Mouse (Mus musculus) stomach, embryonic 15.5 days (tissue): Measurements from ENCODE around the gene Ebf1. TPM values are rescaled to one million over a fixed set of nuclear protein-coding genes. Genes with fewer than 3 reads are reported as not detected.

Source experiments
- ATAC-seq: fragments of 200-750 bp; cut with Nextera tagmentation; 2 replicates; pipeline ENCODE4 v1.8.0; 2017; ENCODE audit warnings: low read depth, moderate number of reproducible peaks, moderate TSS enrichment; ENCODE audit not compliant: insufficient read depth, low FRiP score
- H3K27ac ChIP-seq: fragments of 300-500 bp; sonication (generic); 2 replicates; pipeline ENCODE4 v1.5.1; 2015; ENCODE audit warnings: mild to moderate bottlenecking, inconsistent platforms
- H3K27me3 ChIP-seq: fragments of 300-500 bp; sonication (generic); replicated peaks from 2 replicates; pipeline ENCODE4 v1.6.1; 2015; ENCODE audit warnings: inconsistent platforms
- H3K36me3 ChIP-seq: fragments of 300-500 bp; sonication (generic); 2 replicates; pipeline ENCODE4 v1.6.1; 2015; ENCODE audit warnings: inconsistent platforms
- H3K4me1 ChIP-seq: fragments of 300-500 bp; sonication (generic); 2 replicates; pipeline ENCODE4 v1.6.1; 2015; ENCODE audit warnings: inconsistent platforms
- H3K4me2 ChIP-seq: fragments of 300-500 bp; sonication (generic); 2 replicates; pipeline ENCODE4 v1.6.1; 2015; ENCODE audit warnings: mild to moderate bottlenecking, inconsistent platforms
- H3K4me3 ChIP-seq: fragments of 300-500 bp; sonication (generic); replicated peaks from 2 replicates; pipeline ENCODE4 v1.5.1; 2015; ENCODE audit warnings: inconsistent platforms
- H3K9ac ChIP-seq: fragments of 300-500 bp; sonication (generic); 2 replicates; pipeline ENCODE4 v1.6.1; 2015; ENCODE audit warnings: inconsistent platforms
- H3K9me3 ChIP-seq: fragments of 300-500 bp; sonication (generic); 2 replicates; pipeline ENCODE4 v1.6.1; 2016; ENCODE audit warnings: inconsistent platforms
- WGBS: fragments of 180-500 bp; shearing (Covaris S2); methylation state at CpG from one replicate; pipeline ENCODE4 v1.1.7; 2015; 5-methylcytosine and 5-hydroxymethylcytosine counted together
- polyA plus RNA-seq: library from polyadenylated mRNA; unstranded; fragments of >200 nt; fragmentation: Nextera tagmentation; extraction: Ambion mirVana; gene quantifications from 2 replicates; pipeline ENCODE4 v1.2.1, GENCODE M21; 2015

Ebf1 gene
- polyA plus RNA-seq, 1 experiment from 2014 or later, result 12.2 TPM

DNA sequence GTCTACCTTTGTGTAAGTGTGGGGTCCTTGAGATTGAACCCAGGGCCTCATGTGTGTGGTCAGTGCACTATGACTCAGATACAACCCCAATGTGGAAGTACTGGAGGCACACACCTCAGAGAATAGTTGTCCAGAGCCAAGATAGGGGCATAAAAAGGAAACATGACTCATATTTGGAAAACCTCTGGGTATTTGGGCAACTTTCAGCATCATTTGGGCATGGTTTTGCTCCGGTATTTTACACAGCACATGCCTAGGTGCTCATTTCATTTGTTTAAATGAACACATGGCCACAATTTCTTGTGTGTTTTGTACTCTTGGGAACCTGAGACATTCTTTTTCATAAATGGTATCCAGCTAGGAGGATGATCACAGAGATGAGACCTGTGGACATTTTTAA lies 161.9 kb downstream of the Ebf1 start:
- 84% methylated on average over 1 of the region's 1 CpGs for WGBS
- H3K36me3 ChIP-seq, result no peaks in the 10 kb centered on the region
- no peak for ATAC-seq
- no peak overlapping the region for H3K27ac ChIP-seq
- no peak overlapping the region for H3K4me2 ChIP-seq
- no peak overlapping the region for H3K4me3 ChIP-seq
- no peaks in the 10 kb centered on the region for H3K4me1 ChIP-seq
- no peaks in the 10 kb centered on the region for H3K27me3 ChIP-seq
- H3K9ac ChIP-seq, result no peak overlapping the region
- no peaks in the 10 kb centered on the region for H3K9me3 ChIP-seq

DNA sequence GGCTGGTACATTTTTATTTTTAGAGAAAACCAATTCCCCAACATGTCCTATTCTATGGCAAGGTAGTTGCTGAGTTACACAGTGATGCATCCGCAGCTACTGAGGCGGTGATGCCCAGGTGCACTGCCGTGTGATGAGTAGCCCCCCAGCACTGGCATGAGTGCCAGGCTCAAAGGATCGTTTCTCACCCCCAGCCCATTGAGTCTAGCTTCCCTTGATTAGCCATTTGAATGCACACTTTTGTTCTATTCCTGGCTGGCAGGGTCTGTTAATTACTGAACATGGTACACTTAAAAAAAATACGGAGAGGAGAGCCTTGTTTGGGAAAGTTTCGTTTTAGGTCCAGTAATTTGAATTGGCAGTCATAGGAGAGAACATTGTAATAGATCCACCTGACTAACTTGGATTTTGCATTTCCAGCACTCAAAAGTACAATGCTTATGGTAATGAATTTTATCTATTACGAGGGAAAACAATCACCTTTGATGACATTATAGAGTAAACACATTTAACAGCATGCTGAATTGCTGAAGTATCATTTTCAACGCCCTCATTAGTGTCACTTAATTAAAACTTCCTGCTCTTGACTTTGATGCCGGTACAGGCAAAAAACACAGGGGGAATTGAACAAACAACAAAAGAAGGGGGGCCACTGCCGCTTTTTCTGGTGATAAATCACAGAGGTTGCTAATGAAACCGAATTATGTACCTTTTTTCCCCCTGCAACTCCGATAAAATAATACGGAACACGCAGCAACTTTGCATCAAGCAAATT lies 167.3 kb downstream of the Ebf1 start:
- 74% methylated on average over 14 of the region's 14 CpGs for WGBS
- Histone ChIP-seq H3K4me2 (no peak overlapping the region), H3K9ac (no peak overlapping the region), H3K27ac (no peak overlapping the region), H3K4me3 (no peak overlapping the region), H3K4me1 (no peaks in the 10 kb centered on the region), H3K9me3 (no peaks in the 10 kb centered on the region), H3K27me3 (no peaks in the 10 kb centered on the region), H3K36me3 (no peaks in the 10 kb centered on the region)
- no peak for ATAC-seq

DNA sequence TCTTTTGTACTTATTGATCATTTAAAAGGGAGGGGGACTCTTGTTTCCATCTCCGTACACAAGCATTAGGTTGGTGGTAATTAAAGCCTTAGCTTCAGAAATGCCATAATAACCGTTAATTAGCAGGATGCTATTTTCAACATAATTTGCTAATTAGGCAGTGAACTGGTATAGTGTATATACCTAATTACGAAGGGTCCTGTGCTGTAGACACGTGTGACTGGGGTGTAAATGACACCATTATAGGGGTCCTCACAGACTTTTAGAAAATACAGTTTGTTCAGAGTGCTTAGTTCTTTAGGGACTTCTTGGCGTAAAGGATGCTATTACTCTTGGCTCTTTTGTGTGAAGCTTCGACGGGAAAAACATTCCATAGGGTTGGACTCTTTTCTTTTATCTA lies 167.9 kb downstream of the Ebf1 start:
- no peak overlapping the region for H3K27ac ChIP-seq
- no peak for ATAC-seq
- H3K36me3 ChIP-seq, result no peaks in the 10 kb centered on the region
- no peak overlapping the region for H3K4me2 ChIP-seq
- no peaks in the 10 kb centered on the region for H3K4me1 ChIP-seq
- 67% methylated on average over 7 of the region's 7 CpGs for WGBS
- no peak overlapping the region for H3K9ac ChIP-seq
- no peak overlapping the region for H3K4me3 ChIP-seq
- H3K9me3 ChIP-seq, result no peaks in the 10 kb centered on the region
- no peaks in the 10 kb centered on the region for H3K27me3 ChIP-seq

DNA sequence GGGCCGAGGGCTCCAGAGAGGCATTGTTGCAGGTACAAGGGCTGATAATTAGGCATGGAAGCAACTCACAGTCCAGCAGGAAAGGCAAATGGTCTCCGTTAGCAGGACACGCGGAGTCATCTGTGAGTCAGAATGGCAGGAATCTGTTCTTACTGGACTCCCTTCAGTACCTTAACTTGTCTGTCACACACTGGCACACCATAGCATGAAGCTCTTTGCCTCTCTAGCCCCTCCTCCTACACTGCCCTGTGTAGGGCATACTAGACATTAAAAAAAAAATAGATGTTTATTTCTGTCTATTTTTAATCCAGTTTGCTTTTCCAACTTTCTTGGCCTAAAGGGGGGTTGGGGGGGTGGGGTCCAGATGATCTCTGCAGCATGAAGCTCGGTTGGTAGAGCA lies 168.4 kb downstream of the Ebf1 start:
- Histone ChIP-seq H3K9ac (no peak overlapping the region), H3K4me2 (no peak overlapping the region), H3K27me3 (no peaks in the 10 kb centered on the region), H3K4me3 (no peak overlapping the region), H3K9me3 (no peaks in the 10 kb centered on the region), H3K36me3 (no peaks in the 10 kb centered on the region), H3K4me1 (no peaks in the 10 kb centered on the region), H3K27ac (no peak overlapping the region)
- ATAC-seq, result no peak
- 69% methylated on average over 5 of the region's 5 CpGs for WGBS

DNA sequence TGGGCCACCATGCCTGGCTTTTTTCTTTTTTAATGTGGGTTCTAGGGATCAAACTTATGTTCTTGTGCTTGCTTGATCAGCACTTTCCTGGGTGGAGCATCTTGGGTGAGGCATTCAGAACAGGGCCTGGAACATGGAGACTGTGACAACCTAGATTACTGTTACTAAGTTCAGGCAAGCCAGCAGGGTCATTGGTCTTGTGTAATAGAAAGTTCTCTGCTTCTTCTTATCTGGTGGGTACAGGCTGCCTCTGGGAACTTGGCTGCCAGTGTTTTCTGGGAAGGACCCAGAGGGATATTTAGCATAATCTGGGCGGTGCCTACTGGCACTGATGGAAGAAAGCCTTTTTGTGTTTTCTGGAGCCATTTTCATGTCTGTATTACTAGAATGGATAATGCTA lies 170.9 kb downstream of the Ebf1 start:
- H3K36me3 ChIP-seq, result no peaks in the 10 kb centered on the region
- H3K27ac ChIP-seq, result no peak overlapping the region
- H3K4me2 ChIP-seq, result no peak overlapping the region
- ATAC-seq, result no peak
- H3K9me3 ChIP-seq, result no peaks in the 10 kb centered on the region
- H3K4me3 ChIP-seq, result no peak overlapping the region
- no peaks in the 10 kb centered on the region for H3K27me3 ChIP-seq
- no peaks in the 10 kb centered on the region for H3K4me1 ChIP-seq
- WGBS, result 92% methylated on average over 1 of the region's 1 CpGs
- no peak overlapping the region for H3K9ac ChIP-seq

DNA sequence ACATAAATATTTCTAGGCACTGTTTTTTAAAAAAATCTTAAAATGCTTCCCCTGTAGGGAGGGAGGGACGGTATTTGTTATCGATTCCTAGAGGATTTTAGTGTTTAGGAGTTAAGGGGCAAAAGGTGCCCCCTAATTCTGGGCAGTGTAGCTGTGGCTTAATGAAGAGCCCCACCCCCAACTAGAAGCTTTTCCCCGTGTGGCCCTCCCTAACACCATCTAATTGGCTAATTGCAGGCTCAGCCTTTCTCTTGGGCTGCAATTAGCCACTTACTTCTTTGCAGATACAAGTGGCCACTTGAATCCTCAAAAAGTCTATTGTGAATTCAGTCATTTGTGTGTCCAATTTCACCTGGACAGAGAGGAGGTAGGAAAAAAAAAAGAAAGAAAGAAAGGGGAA lies 175.7 kb downstream of the Ebf1 start:
- Histone ChIP-seq H3K4me1 (no peaks in the 10 kb centered on the region), H3K4me3 (no peak overlapping the region), H3K9ac (no peak overlapping the region), H3K9me3 (no peaks in the 10 kb centered on the region), H3K36me3 (no peaks in the 10 kb centered on the region), H3K27me3 (no peaks in the 10 kb centered on the region), H3K4me2 (no peak overlapping the region), H3K27ac (no peak overlapping the region)
- WGBS, result 25% methylated on average over 3 of the region's 3 CpGs
- ATAC-seq, result no peak

DNA sequence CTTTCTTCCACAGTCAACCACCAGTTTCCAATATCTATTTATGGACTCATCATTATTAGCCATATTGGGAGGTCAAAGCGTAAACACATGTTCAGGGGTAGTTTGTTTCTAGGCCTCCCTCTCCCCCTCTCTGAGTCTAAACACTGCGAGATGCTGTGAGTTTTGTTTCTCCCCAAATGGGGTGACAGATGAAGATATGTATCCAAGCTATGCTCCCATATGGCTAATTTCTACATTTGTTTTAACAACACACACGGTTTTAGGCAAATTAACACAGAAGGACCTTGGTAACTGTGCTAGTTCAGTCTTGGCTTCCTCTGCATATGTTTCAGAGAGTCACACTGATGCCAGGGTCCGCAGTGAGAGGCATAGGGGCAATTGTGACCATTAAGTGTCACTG lies 177.8 kb downstream of the Ebf1 start:
- no peak overlapping the region for H3K4me3 ChIP-seq
- 87% methylated on average over 4 of the region's 4 CpGs for WGBS
- ATAC-seq, result no peak
- no peak overlapping the region for H3K27ac ChIP-seq
- H3K27me3 ChIP-seq, result no peaks in the 10 kb centered on the region
- no peak overlapping the region for H3K4me2 ChIP-seq
- H3K4me1 ChIP-seq, result no peaks in the 10 kb centered on the region
- no peaks in the 10 kb centered on the region for H3K36me3 ChIP-seq
- no peak overlapping the region for H3K9ac ChIP-seq
- H3K9me3 ChIP-seq, result no peaks in the 10 kb centered on the region

DNA sequence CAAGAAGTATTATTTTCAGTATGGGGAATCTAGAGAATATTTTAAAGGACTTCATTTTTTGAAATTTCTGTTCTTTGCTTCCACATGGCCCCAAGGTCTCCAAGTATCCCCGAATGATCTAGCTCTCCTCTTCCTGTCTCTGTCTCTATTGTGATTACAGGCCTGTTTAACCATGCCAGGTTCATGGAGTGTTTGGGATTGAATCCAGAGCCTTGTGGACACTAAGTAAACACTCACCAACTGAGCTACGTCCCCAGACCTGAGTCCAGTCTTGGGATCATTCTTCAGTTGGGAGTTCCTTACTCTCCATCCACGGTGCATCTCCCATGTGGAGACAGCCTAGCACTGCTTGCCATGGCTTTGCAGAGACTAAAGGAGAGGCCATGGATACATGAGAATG lies 178.7 kb downstream of the Ebf1 start:
- no peak overlapping the region for H3K4me3 ChIP-seq
- WGBS, result 67% methylated on average over 3 of the region's 3 CpGs
- H3K27me3 ChIP-seq, result no peaks in the 10 kb centered on the region
- H3K36me3 ChIP-seq, result no peaks in the 10 kb centered on the region
- no peak for ATAC-seq
- no peaks in the 10 kb centered on the region for H3K4me1 ChIP-seq
- no peak overlapping the region for H3K4me2 ChIP-seq
- no peaks in the 10 kb centered on the region for H3K9me3 ChIP-seq
- H3K9ac ChIP-seq, result no peak overlapping the region
- H3K27ac ChIP-seq, result no peak overlapping the region

DNA sequence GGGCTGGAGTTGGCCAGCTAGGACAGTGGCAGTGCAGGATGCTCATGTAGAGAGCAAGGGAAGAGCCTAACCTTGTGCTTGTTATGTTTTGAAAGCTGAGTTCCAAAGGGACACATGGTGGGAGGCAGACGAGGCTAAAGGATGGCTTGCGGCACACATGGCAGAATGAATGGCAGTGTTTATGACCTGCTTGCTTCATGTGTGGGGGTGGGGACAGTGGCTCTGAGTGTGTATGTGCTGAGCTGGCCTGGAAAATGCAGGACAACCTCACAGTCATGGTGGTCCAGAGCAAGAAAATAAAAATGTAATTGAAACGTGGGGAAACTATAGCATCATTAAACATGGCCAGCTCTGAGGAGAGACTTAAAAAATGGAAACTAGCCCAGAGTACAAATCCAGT lies 181.2 kb downstream of the Ebf1 start:
- H3K9me3 ChIP-seq, result no peaks in the 10 kb centered on the region
- no peak overlapping the region for H3K27ac ChIP-seq
- H3K27me3 ChIP-seq, result no peaks in the 10 kb centered on the region
- no peak overlapping the region for H3K4me3 ChIP-seq
- no peak for ATAC-seq
- H3K36me3 ChIP-seq, result no peaks in the 10 kb centered on the region
- no peak overlapping the region for H3K9ac ChIP-seq
- no peak overlapping the region for H3K4me2 ChIP-seq
- H3K4me1 ChIP-seq, result no peaks in the 10 kb centered on the region
- WGBS, result 56% methylated on average over 3 of the region's 3 CpGs

DNA sequence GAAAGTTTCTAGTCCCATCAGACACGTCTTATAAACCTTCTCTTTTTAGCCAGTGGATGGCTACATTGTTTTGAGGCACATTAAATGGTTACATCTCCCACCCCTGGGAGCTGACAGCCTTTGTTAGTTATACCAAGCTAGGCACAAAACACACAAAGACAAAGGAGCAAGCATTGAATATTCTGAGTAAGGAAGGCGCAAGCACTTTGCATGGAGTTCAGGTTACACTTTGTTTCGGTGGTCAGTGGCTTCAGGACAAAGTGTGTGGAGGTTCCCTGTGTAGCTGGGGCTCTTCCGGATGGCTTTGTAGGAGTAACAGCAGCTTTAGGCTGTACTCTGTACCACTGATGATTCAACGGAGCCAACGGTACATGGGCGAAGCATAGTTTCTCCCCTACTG lies 186.9 kb downstream of the Ebf1 start:
- H3K36me3 ChIP-seq, result no peaks in the 10 kb centered on the region
- H3K9me3 ChIP-seq, result no peaks in the 10 kb centered on the region
- H3K4me1 ChIP-seq, result no peaks in the 10 kb centered on the region
- H3K27me3 ChIP-seq, result no peaks in the 10 kb centered on the region
- 93% methylated on average over 7 of the region's 7 CpGs for WGBS
- H3K4me2 ChIP-seq, result no peak overlapping the region
- no peak for ATAC-seq
- H3K9ac ChIP-seq, result no peak overlapping the region
- H3K4me3 ChIP-seq, result no peak overlapping the region
- H3K27ac ChIP-seq, result no peak overlapping the region

DNA sequence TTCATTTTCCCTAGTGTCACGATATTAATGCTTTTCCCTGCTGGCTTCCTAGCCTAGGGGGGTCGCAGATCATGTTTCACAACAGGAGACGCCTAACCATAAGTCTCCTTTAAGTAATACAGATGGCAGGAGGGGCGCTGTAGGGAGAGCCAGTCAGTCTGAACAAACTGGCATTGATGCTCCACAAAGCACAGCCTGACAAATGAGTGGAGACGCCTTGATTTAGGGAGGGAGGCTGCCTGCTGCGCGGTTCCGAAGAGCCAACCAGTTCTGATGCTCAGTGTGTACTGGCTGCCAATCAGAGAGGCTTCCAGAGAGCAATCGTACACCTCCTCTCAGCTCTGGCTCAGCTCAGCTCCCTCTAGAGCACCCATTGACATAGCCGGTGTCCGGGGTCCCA lies 189.5 kb downstream of the Ebf1 start:
- H3K4me1 ChIP-seq, result no peaks in the 10 kb centered on the region
- no peak overlapping the region for H3K9ac ChIP-seq
- 25% methylated on average over 11 of the region's 11 CpGs for WGBS
- H3K27ac ChIP-seq, result no peak overlapping the region
- H3K4me2 ChIP-seq, result no peak overlapping the region
- no peaks in the 10 kb centered on the region for H3K36me3 ChIP-seq
- H3K4me3 ChIP-seq, result no peak overlapping the region
- ATAC-seq, result no peak
- H3K27me3 ChIP-seq, result no peaks in the 10 kb centered on the region
- H3K9me3 ChIP-seq, result no peaks in the 10 kb centered on the region

DNA sequence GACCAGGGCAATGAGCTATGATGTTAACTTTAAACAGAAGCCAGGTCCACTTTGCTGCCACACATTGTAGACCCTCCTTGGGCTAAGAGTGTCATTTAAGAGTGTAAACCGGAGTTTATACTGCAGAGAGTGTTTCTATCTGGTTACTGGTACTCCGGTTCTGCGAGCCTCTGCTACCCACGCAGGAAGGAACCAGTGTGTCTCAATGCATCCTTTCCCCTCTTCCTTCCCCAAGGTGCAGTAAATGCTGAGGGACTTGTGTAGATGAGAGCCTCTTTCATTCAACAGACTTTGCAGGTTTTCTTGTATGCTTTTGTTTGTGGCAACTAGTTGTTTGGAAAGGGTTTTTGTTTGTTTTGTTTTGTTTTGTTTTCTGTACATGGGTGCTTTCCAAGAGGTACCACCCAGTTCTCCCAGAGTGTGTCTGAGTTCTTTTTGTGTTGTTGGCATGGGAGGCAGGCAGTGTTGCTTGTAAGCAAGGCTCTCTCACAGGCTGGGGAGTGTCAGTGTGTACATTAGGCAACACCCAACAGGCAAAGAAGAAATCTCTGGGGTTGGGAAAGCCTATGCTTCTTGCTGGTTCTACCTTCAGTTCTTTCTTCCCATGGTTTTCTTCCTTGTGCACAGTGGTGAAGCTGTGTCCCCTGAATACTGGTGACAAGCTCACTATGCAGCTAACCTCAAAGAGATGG lies 191.9 kb downstream of the Ebf1 start:
- H3K4me3 ChIP-seq, result no peak overlapping the region
- H3K9me3 ChIP-seq, result no peaks in the 10 kb centered on the region
- no peak overlapping the region for H3K4me2 ChIP-seq
- WGBS, result 78% methylated on average over 4 of the region's 4 CpGs
- no peak for ATAC-seq
- no peak overlapping the region for H3K27ac ChIP-seq
- H3K36me3 ChIP-seq, result no peaks in the 10 kb centered on the region
- H3K4me1 ChIP-seq, result no peaks in the 10 kb centered on the region
- H3K27me3 ChIP-seq, result no peaks in the 10 kb centered on the region
- H3K9ac ChIP-seq, result no peak overlapping the region
